Mouse (Mus musculus) bone marrow macrophage, adult 2 months (primary cell): ENCODE measurements around the gene Olfml3.

ENCODE experiments used
- CTCF ChIP-seq: IDR thresholded peaks from 2 replicates; pipeline ENCODE4 v1.5.1; 2012; ENCODE audit warnings: low read depth, mild to moderate bottlenecking, low read length, moderate library complexity
- POLR2A ChIP-seq: IDR thresholded peaks from 2 replicates; pipeline ENCODE4 v1.6.1; 2012; ENCODE audit warnings: mild to moderate bottlenecking, low read depth, low read length, borderline replicate concordance

DNA sequence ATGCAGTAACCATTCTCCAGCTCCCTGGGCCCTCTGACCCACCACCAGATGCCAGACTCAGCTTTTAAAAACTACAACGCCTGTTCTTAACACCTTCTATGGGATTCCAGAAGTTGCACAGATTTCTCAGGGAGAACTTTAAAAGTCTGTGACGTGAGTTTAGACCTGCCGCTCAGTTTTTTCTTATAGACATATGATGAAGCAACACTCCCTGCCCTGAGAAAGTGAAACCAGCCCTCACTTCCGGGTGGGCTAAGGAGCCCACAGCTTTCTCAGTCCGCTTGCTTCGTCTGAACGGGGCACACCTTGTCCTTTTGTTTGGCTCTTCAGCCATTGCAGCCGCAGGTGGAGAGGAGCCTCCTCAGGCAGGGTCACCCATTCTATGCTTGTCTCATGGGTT lies 22.9 kb downstream of the Olfml3 start:
- no peak for TF ChIP-seq CTCF
- TF ChIP-seq POLR2A, result no peak
